Mouse (Mus musculus) CH12.LX (cell line): Measurements from ENCODE around the gene Rpl10a. TPM values are rescaled to one million over a fixed set of nuclear protein-coding genes. Genes with fewer than 3 reads are reported as not detected.

ENCODE experiments used
- DNase-seq: peaks from one replicate; pipeline ENCODE4 v3.0.0-alpha.2; 2013; ENCODE audit errors: extremely low read depth
- H3K27ac ChIP-seq: 2 replicates; pipeline ENCODE4 v1.5.1; 2012; ENCODE audit warnings: low read depth, mild to moderate bottlenecking, control low read depth, moderate library complexity; ENCODE audit not compliant: insufficient read depth
- H3K27me3 ChIP-seq: replicated peaks from 2 replicates; pipeline ENCODE3; 2012; ENCODE audit warnings: inconsistent platforms
- H3K36me3 ChIP-seq, 2 experiments: replicated peaks in 1 of 2; 2 replicates each; pipeline versions ENCODE3 to v1.6.1; 2012; ENCODE audit warnings: inconsistent platforms in 1 of 2, low read length in 1 of 2, mild to moderate bottlenecking in 1 of 2, mixed read lengths in 1 of 2, moderate library complexity in 1 of 2; ENCODE audit not compliant: control insufficient read depth in 1 of 2, insufficient read depth in 1 of 2
- H3K4me1 ChIP-seq, 2 experiments: 2 replicates each; pipeline ENCODE4 v1.6.1; 2012; ENCODE audit warnings: inconsistent platforms in 1 of 2, moderate library complexity in 1 of 2; ENCODE audit not compliant: insufficient read depth in 2 of 2, control insufficient read depth in 1 of 2
- H3K4me2 ChIP-seq: 2 replicates; pipeline ENCODE4 v1.6.1; 2012; ENCODE audit warnings: low read depth, mild to moderate bottlenecking, control low read depth; ENCODE audit not compliant: poor library complexity, insufficient read depth, severe bottlenecking
- H3K4me3 ChIP-seq, 3 experiments: fragments of 150-350 bp in 1 of 3; sonication (generic) in 1 of 3; replicated peaks in 1 of 3; 2 replicates each; pipeline versions ENCODE3 to v1.5.1; 2011 to 2012; ENCODE audit warnings: low read depth in 2 of 3, low read length in 2 of 3, mild to moderate bottlenecking in 2 of 3, moderate library complexity in 2 of 3, control low read depth in 1 of 3, improper control_type of control experiment in 1 of 3, inconsistent platforms in 1 of 3, mixed read lengths in 1 of 3; ENCODE audit not compliant: poor library complexity in 1 of 3
- H3K79me2 ChIP-seq: replicated peaks from 2 replicates; pipeline ENCODE4 v1.6.1; 2012; ENCODE audit warnings: mild to moderate bottlenecking, moderate library complexity; ENCODE audit not compliant: control insufficient read depth, poor library complexity, insufficient read depth, severe bottlenecking; ENCODE audit errors: extremely low read depth
- H3K9ac ChIP-seq: 2 replicates; pipeline ENCODE4 v1.6.1; 2012; ENCODE audit warnings: low read depth, mild to moderate bottlenecking, control low read depth, moderate library complexity; ENCODE audit not compliant: insufficient read depth
- H3K9me3 ChIP-seq: replicated peaks from 2 replicates; pipeline ENCODE3; 2012; ENCODE audit warnings: low read length, inconsistent platforms, mixed read lengths
- BHLHE40 ChIP-seq: IDR thresholded peaks from 2 replicates; pipeline ENCODE4 v1.6.1; 2011; ENCODE audit warnings: mild to moderate bottlenecking, low read depth, low read length, improper control_type of control experiment
- CHD2 ChIP-seq: IDR thresholded peaks from 2 replicates; pipeline ENCODE4 v1.6.1; 2011; ENCODE audit warnings: low read length, improper control_type of control experiment
- HCFC1 ChIP-seq: IDR thresholded peaks from 2 replicates; pipeline ENCODE4 v1.6.1; 2012; ENCODE audit warnings: low read depth, mild to moderate bottlenecking, inconsistent platforms, low read length, improper control_type of control experiment
- JUN ChIP-seq: IDR thresholded peaks from 2 replicates; pipeline ENCODE4 v1.6.1; 2011; ENCODE audit warnings: low read depth, mild to moderate bottlenecking, low read length, improper control_type of control experiment, moderate library complexity; ENCODE audit not compliant: insufficient read depth
- KAT2A ChIP-seq: IDR thresholded peaks from 2 replicates; pipeline ENCODE4 v1.6.1; 2012; ENCODE audit warnings: low read length, improper control_type of control experiment, inconsistent platforms; ENCODE audit not compliant: insufficient replicate concordance
- MAFK ChIP-seq: IDR thresholded peaks from 2 replicates; pipeline ENCODE4 v1.6.1; 2011; ENCODE audit warnings: low read length, improper control_type of control experiment; ENCODE audit not compliant: insufficient replicate concordance
- MAX ChIP-seq: IDR thresholded peaks from 2 replicates; pipeline ENCODE4 v1.6.1; 2011; ENCODE audit warnings: low read length, improper control_type of control experiment
- MEF2A ChIP-seq: IDR thresholded peaks from 2 replicates; pipeline ENCODE4 v1.6.1; 2014; ENCODE audit warnings: low read depth, mild to moderate bottlenecking, inconsistent platforms, low read length, improper control_type of control experiment, borderline replicate concordance
- NELFE ChIP-seq: IDR thresholded peaks from 2 replicates; pipeline ENCODE4 v1.6.1; 2011; ENCODE audit warnings: low read depth, low read length, improper control_type of control experiment
- NRF1 ChIP-seq: IDR thresholded peaks from 2 replicates; pipeline ENCODE4 v1.6.1; 2014; ENCODE audit warnings: low read depth, mild to moderate bottlenecking, inconsistent platforms, low read length, improper control_type of control experiment, moderate library complexity
- POLR2A ChIP-seq: IDR thresholded peaks from 2 replicates; pipeline ENCODE4 v1.6.1; 2011; ENCODE audit warnings: low read depth, mild to moderate bottlenecking, improper control_type of control experiment, low read length
- POLR2AphosphoS2 ChIP-seq: IDR thresholded peaks from 2 replicates; pipeline ENCODE4 v1.6.1; 2011; ENCODE audit warnings: low read depth, low read length, improper control_type of control experiment
- RCOR1 ChIP-seq: conservative IDR thresholded peaks from 2 replicates; pipeline ENCODE4 v1.6.1; 2012; ENCODE audit warnings: low read depth, mild to moderate bottlenecking, inconsistent platforms, low read length, improper control_type of control experiment
- SIN3A ChIP-seq: IDR thresholded peaks from 2 replicates; pipeline ENCODE4 v1.6.1; 2012; ENCODE audit warnings: low read length, improper control_type of control experiment, inconsistent platforms
- SMC3 ChIP-seq: IDR thresholded peaks from 2 replicates; pipeline ENCODE4 v1.6.1; 2011; ENCODE audit warnings: low read depth, low read length, improper control_type of control experiment
- ZMIZ1 ChIP-seq: IDR thresholded peaks from 2 replicates; pipeline ENCODE4 v1.6.1; 2012; ENCODE audit warnings: low read depth, mild to moderate bottlenecking, inconsistent platforms, low read length, improper control_type of control experiment
- dilution Hi-C: fragments of 300-500 bp; cut with MboI; formaldehyde crosslinking; loops from 2 replicates; pipeline ENCODE4 v1.14.3; 2020; ENCODE audit warnings: low sequenced_read_pairs; ENCODE audit not compliant: extremely low pct_unique_long_range_greater_than_20kb, extremely low pct_ligation_motif_present
- in situ Hi-C: fragments of 300-500 bp; cut with MboI; formaldehyde crosslinking; loops from 3 replicates; pipeline ENCODE4 v1.14.3; 2019; ENCODE audit warnings: low sequenced_read_pairs, low pct_ligation_motif_present, low pct_unique_long_range_greater_than_20kb, mixed read lengths
- polyA plus RNA-seq: library from polyadenylated mRNA; unstranded; fragments of >175 nt; gene quantifications from 2 replicates; pipeline ENCODE4 v1.2.1, GENCODE M21; 2012; ENCODE audit warnings: low read depth; ENCODE audit not compliant: insufficient read length
- total RNA-seq, 2 experiments: library from RNA; depleted of rRNA; stranded (reverse); fragments of 300-350 nt in 1 of 2; fragments of >200 nt in 1 of 2; gene quantifications; 2 replicates each; pipeline ENCODE4 v1.2.3; 2012 to 2014

The Rpl10a gene
- total and polyA plus RNA-seq, 3 experiments = 1,605 to 4,144 (median 3,467) TPM

GRCm38 (mm10) chr17:28332113-28332914 lies 4.0 kb downstream of the Rpl10a start:
- H3K27ac ChIP-seq = no peak overlapping the region
- H3K9ac ChIP-seq = no peak overlapping the region
- H3K4me1 ChIP-seq = peaks cover 13 to 40% of the 10 kb centered on the region in 2 experiments
- TF ChIP-seq HCFC1 (no peak), MEF2A (no peak), NRF1 (no peak), POLR2AphosphoS2 (peak; percentile 77; the same call in 1 of the 2 replicates), NELFE (0 out of 2 replicates have a peak, but pooled peaks have one; percentile 17), BHLHE40 (no peak), SMC3 (no peak), POLR2A (peak; percentile 63; the same call in 1 of the 2 replicates), MAFK (no peak), RCOR1 (no peak), ZMIZ1 (peak; percentile 70), JUN (no peak), CHD2 (peak; percentile 53), MAX (no peak)
- in situ Hi-C loops (no loop called here), dilution Hi-C loops (no loop called here)
- H3K9me3 ChIP-seq = no peaks in the 10 kb centered on the region
- DNase-seq = peak; percentile 58
- peaks cover 26% of the 10 kb centered on the region for H3K27me3 ChIP-seq
- peaks cover 26 to 33% of the 10 kb centered on the region in 2 experiments for H3K36me3 ChIP-seq
- peaks cover 15% of the 10 kb centered on the region for H3K79me2 ChIP-seq
- H3K4me2 ChIP-seq = no peak overlapping the region
- no peak overlapping the region for H3K4me3 ChIP-seq

GRCm38 (mm10) chr17:28332915-28333546 lies 4.8 kb downstream of the Rpl10a start:
- H3K27me3 ChIP-seq = peaks cover 33% of the 10 kb centered on the region
- peaks cover 9 to 33% of the 10 kb centered on the region in 2 experiments for H3K4me1 ChIP-seq
- dilution Hi-C loops = no loop called here

More at GRCm38 (mm10) chr17:28332915-28333546, 4.8 kb downstream of the Rpl10a start:
- Histone ChIP-seq H3K36me3 (peaks cover 26 to 29% of the 10 kb centered on the region in 2 experiments), H3K4me2 (no peak overlapping the region), H3K79me2 (peaks cover 15% of the 10 kb centered on the region), H3K4me3 (no peak overlapping the region), H3K27ac (no peak overlapping the region), H3K9me3 (no peaks in the 10 kb centered on the region), H3K9ac (no peak overlapping the region)
- in situ Hi-C loops = no loop called here
- no peak for DNase-seq
- TF ChIP-seq KAT2A (no peak), BHLHE40 (0 out of 2 replicates have a peak, but pooled peaks have one; percentile 22), SIN3A (no peak), CHD2 (no peak)
